Mouse (Mus musculus) lung, adult 2 months (tissue): ENCODE measurements around the gene Hist1h3e.
"Not testable (repeated sequence)": the region's sequence is repeated elsewhere in the genome, so short reads cannot be mapped to it uniquely, and the experiment has no call there.

Source experiments
- CTCF ChIP-seq: fragments of 200-500 bp; IDR thresholded peaks from 2 replicates; pipeline ENCODE4 v1.5.1; 2011; ENCODE audit warnings: mild to moderate bottlenecking, low read length, control low read depth; ENCODE audit not compliant: insufficient read depth
- POLR2A ChIP-seq: fragments of 200-500 bp; IDR thresholded peaks from 2 replicates; pipeline ENCODE4 v1.6.1; 2011; ENCODE audit warnings: low read depth, mild to moderate bottlenecking, control low read depth, low read length, borderline replicate concordance; ENCODE audit errors: extremely low read depth

GRCm38 (mm10) chr13:23571504-23572217, 9.5 kb upstream of the Hist1h3e start:
- TF ChIP-seq CTCF, POLR2A: not testable (repeated sequence)
